Mouse (Mus musculus): ENCODE results near the gene Sympk. TPM values are rescaled to one million over a fixed set of nuclear protein-coding genes. Genes with fewer than 3 reads are reported as not detected.

Gene Sympk
- polyA plus RNA-seq, 1 experiment from 2014 or later = 14.6 TPM

- peaks cover 37% of the 10 kb centered on the region for H3K4me1 ChIP-seq (replicated peaks)
- H3K4me2 ChIP-seq = no peak overlapping the region
- no peak overlapping the region for H3K4me3 ChIP-seq (replicated peaks)
- H3K9ac ChIP-seq = no peak overlapping the region
- 86% methylated on average over 6 of the region's 6 CpGs for WGBS (ENCODE audit: insufficient replicate concordance)
- peaks cover 47% of the 10 kb centered on the region for H3K27me3 ChIP-seq
- no peaks in the 10 kb centered on the region for H3K9me3 ChIP-seq (replicated peaks)
- no peak overlapping the region for H3K27ac ChIP-seq (replicated peaks)
- no peak for ATAC-seq (ENCODE audit: insufficient read depth)
- peaks cover 4% of the 10 kb centered on the region; the same call in 1 of the 2 replicates for H3K36me3 ChIP-seq (replicated peaks)
These were observed 50.3 kb downstream of the Sympk start for GRCm38 (mm10) chr7:19074494-19074893.

- ATAC-seq (ENCODE audit: insufficient read depth) = no peak
- H3K36me3 ChIP-seq (replicated peaks) = peaks cover 10% of the 10 kb centered on the region
- no peaks in the 10 kb centered on the region for H3K9me3 ChIP-seq (replicated peaks)
- H3K9ac ChIP-seq = peak overlapping the region; percentile 76
- WGBS (ENCODE audit: insufficient replicate concordance) = 48% methylated on average over 5 of the region's 5 CpGs
- peaks cover 48% of the 10 kb centered on the region for H3K27me3 ChIP-seq
- peaks cover 37% of the 10 kb centered on the region for H3K4me1 ChIP-seq (replicated peaks)
- peak overlapping the region; percentile 92 for H3K4me2 ChIP-seq
- peak overlapping the region; percentile 82 for H3K4me3 ChIP-seq (replicated peaks)
- peak overlapping the region; percentile 41; the same call in 1 of the 2 replicates for H3K27ac ChIP-seq (replicated peaks)
These were observed 51.1 kb downstream of the Sympk start for GRCm38 (mm10) chr7:19075231-19075630.

GRCm38 (mm10) chr7:19075723-19076585 is 51.8 kb downstream of the Sympk start, which contains the start of gene Dmwd:
TSS of gene Dmwd (plus strand) at chr7:19076227.
- Histone ChIP-seq H3K36me3 (replicated peaks) (peaks cover 18% of the 10 kb centered on the region), H3K27ac (replicated peaks) (peak within 1 kb of the TSS; percentile 81), H3K4me1 (replicated peaks) (peaks cover 37% of the 10 kb centered on the region), H3K9ac (peak within 1 kb of the TSS; percentile 76), H3K4me2 (peak within 1 kb of the TSS; percentile 92), H3K27me3 (peaks cover 50% of the 10 kb centered on the region), H3K9me3 (replicated peaks) (no peaks in the 10 kb centered on the region), H3K4me3 (replicated peaks) (peak within 1 kb of the TSS; percentile 82)
- 1% methylated on average over 85 of the region's 91 CpGs for WGBS (ENCODE audit: insufficient replicate concordance)
- ATAC-seq (ENCODE audit: insufficient read depth) = peak; percentile 93

GRCm38 (mm10) chr7:19076586-19076991 is 52.4 kb downstream of the Sympk start:
- Histone ChIP-seq H3K9ac (peak overlapping the region; percentile 76), H3K4me2 (peak overlapping the region; percentile 92), H3K9me3 (replicated peaks) (no peaks in the 10 kb centered on the region), H3K36me3 (replicated peaks) (peaks cover 24% of the 10 kb centered on the region), H3K27me3 (peaks cover 52% of the 10 kb centered on the region), H3K27ac (replicated peaks) (peak overlapping the region; percentile 81), H3K4me3 (replicated peaks) (peak overlapping the region; percentile 82), H3K4me1 (replicated peaks) (peaks cover 37% of the 10 kb centered on the region)
- no peak for ATAC-seq (ENCODE audit: insufficient read depth)
- under 1% methylated on average over 22 of the region's 22 CpGs for WGBS (ENCODE audit: insufficient replicate concordance)

- H3K36me3 ChIP-seq (replicated peaks) = peaks cover 34% of the 10 kb centered on the region
- H3K9ac ChIP-seq = no peak overlapping the region
- H3K4me1 ChIP-seq (replicated peaks) = peaks cover 45% of the 10 kb centered on the region
- peak overlapping the region; percentile 92 for H3K4me2 ChIP-seq
- no peak for ATAC-seq (ENCODE audit: insufficient read depth)
- peak overlapping the region; percentile 82 for H3K4me3 ChIP-seq (replicated peaks)
- peaks cover 55% of the 10 kb centered on the region for H3K27me3 ChIP-seq
- no peaks in the 10 kb centered on the region for H3K9me3 ChIP-seq (replicated peaks)
- WGBS (ENCODE audit: insufficient replicate concordance) = 21% methylated on average over 14 of the region's 14 CpGs
- H3K27ac ChIP-seq (replicated peaks) = no peak overlapping the region
These were observed 53.6 kb downstream of the Sympk start for GRCm38 (mm10) chr7:19077761-19078160.

- Histone ChIP-seq H3K9me3 (replicated peaks) (no peaks in the 10 kb centered on the region), H3K4me1 (replicated peaks) (peaks cover 54% of the 10 kb centered on the region), H3K4me3 (replicated peaks) (no peak overlapping the region), H3K9ac (no peak overlapping the region), H3K4me2 (no peak overlapping the region), H3K27ac (replicated peaks) (no peak overlapping the region), H3K27me3 (peaks cover 53% of the 10 kb centered on the region), H3K36me3 (replicated peaks) (peaks cover 34% of the 10 kb centered on the region)
- no peak for ATAC-seq (ENCODE audit: insufficient read depth)
- WGBS (ENCODE audit: insufficient replicate concordance) = 61% methylated on average over 3 of the region's 3 CpGs
These were observed 54.6 kb downstream of the Sympk start for GRCm38 (mm10) chr7:19078732-19079131.

- Histone ChIP-seq H3K9ac (no peak overlapping the region), H3K27me3 (peaks cover 52% of the 10 kb centered on the region), H3K4me1 (replicated peaks) (peaks cover 63% of the 10 kb centered on the region), H3K9me3 (replicated peaks) (no peaks in the 10 kb centered on the region), H3K36me3 (replicated peaks) (peaks cover 34% of the 10 kb centered on the region), H3K4me2 (no peak overlapping the region), H3K4me3 (replicated peaks) (no peak overlapping the region), H3K27ac (replicated peaks) (no peak overlapping the region)
- no peak for ATAC-seq (ENCODE audit: insufficient read depth)
- WGBS (ENCODE audit: insufficient replicate concordance) = 80% methylated on average over 19 of the region's 19 CpGs
These were observed 56.3 kb downstream of the Sympk start for GRCm38 (mm10) chr7:19080451-19080950.

GRCm38 (mm10) chr7:19082171-19082570 is 58.0 kb downstream of the Sympk start:
- Histone ChIP-seq H3K4me1 (replicated peaks) (peaks cover 65% of the 10 kb centered on the region), H3K27me3 (peaks cover 69% of the 10 kb centered on the region), H3K9ac (no peak overlapping the region), H3K36me3 (replicated peaks) (peaks cover 34% of the 10 kb centered on the region), H3K4me2 (no peak overlapping the region), H3K27ac (replicated peaks) (no peak overlapping the region), H3K4me3 (replicated peaks) (no peak overlapping the region), H3K9me3 (replicated peaks) (no peaks in the 10 kb centered on the region)
- 75% methylated on average over 4 of the region's 4 CpGs for WGBS (ENCODE audit: insufficient replicate concordance)
- no peak for ATAC-seq (ENCODE audit: insufficient read depth)

GRCm38 (mm10) chr7:19083096-19083495 is 58.9 kb downstream of the Sympk start:
- Histone ChIP-seq H3K4me3 (replicated peaks) (no peak overlapping the region), H3K9ac (no peak overlapping the region), H3K27ac (replicated peaks) (no peak overlapping the region), H3K36me3 (replicated peaks) (peaks cover 32% of the 10 kb centered on the region), H3K9me3 (replicated peaks) (no peaks in the 10 kb centered on the region), H3K4me1 (replicated peaks) (peaks cover 64% of the 10 kb centered on the region), H3K4me2 (no peak overlapping the region), H3K27me3 (peaks cover 78% of the 10 kb centered on the region)
- 62% methylated on average over 6 of the region's 6 CpGs for WGBS (ENCODE audit: insufficient replicate concordance)
- no peak for ATAC-seq (ENCODE audit: insufficient read depth)

- Histone ChIP-seq H3K9me3 (replicated peaks) (no peaks in the 10 kb centered on the region), H3K27me3 (peaks cover 84% of the 10 kb centered on the region), H3K36me3 (replicated peaks) (peaks cover 30% of the 10 kb centered on the region), H3K9ac (no peak within 1 kb of the TSS), H3K4me2 (peak within 1 kb of the TSS; percentile 37), H3K4me1 (replicated peaks) (peaks cover 61% of the 10 kb centered on the region), H3K4me3 (replicated peaks) (peak within 1 kb of the TSS; percentile 23), H3K27ac (replicated peaks) (0 out of 2 replicates have a peak within 1 kb of the TSS, but pooled peaks have one; percentile 33)
- peak; percentile 29; the same call in 1 of the 2 replicates for ATAC-seq (ENCODE audit: insufficient read depth)
- 53% methylated on average over 10 of the region's 10 CpGs for WGBS (ENCODE audit: insufficient replicate concordance)
These were observed 59.5 kb downstream of the Sympk start, which contains the start of gene Dmpk for GRCm38 (mm10) chr7:19083701-19084100. TSS of gene Dmpk (plus strand) at chr7:19083849.

GRCm38 (mm10) chr7:19084277-19084771 is 60.1 kb downstream of the Sympk start:
- no peak overlapping the region for H3K27ac ChIP-seq (replicated peaks)
- ATAC-seq (ENCODE audit: insufficient read depth) = no peak
- H3K4me1 ChIP-seq (replicated peaks) = peaks cover 59% of the 10 kb centered on the region
- H3K27me3 ChIP-seq = peaks cover 87% of the 10 kb centered on the region
- H3K9me3 ChIP-seq (replicated peaks) = no peaks in the 10 kb centered on the region
- peak overlapping the region; percentile 37; the same call in 1 of the 2 replicates for H3K4me2 ChIP-seq
- 23% methylated on average over 6 of the region's 6 CpGs for WGBS (ENCODE audit: insufficient replicate concordance)
- H3K4me3 ChIP-seq (replicated peaks) = peak overlapping the region; percentile 23; the same call in 1 of the 2 replicates
- no peak overlapping the region for H3K9ac ChIP-seq
- peaks cover 30% of the 10 kb centered on the region for H3K36me3 ChIP-seq (replicated peaks)
